Mouse (Mus musculus) skeletal muscle tissue, adult 2 months (tissue): ENCODE measurements around the gene Rtn1.

ENCODE experiments used
- DNase-seq: peaks from one replicate; pipeline ENCODE4 v3.0.0-alpha.2; 2012; ENCODE audit warnings: low read depth, low spot score

Gene Rtn1

DNA sequence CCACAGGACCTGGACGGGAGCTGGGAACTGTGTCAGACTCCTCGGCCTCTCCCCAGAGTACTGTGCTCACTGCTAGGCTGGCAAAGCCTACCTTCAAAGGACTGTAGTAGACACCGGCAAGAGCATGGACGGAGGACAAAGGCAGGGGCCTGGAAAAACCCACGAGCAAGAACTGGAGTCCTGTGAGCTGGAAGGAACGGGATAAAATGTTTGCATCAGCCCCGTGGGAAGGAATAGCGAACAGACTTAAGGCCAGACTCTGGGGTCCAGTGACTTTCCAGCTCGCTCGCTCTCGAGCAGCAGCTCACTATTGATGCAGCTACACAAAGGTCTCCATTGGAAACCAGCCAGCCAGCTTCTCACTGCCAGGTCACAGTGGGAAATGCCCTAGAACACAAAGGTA is 34.0 kb downstream of the Rtn1 start:
- DNase-seq: no peak

DNA sequence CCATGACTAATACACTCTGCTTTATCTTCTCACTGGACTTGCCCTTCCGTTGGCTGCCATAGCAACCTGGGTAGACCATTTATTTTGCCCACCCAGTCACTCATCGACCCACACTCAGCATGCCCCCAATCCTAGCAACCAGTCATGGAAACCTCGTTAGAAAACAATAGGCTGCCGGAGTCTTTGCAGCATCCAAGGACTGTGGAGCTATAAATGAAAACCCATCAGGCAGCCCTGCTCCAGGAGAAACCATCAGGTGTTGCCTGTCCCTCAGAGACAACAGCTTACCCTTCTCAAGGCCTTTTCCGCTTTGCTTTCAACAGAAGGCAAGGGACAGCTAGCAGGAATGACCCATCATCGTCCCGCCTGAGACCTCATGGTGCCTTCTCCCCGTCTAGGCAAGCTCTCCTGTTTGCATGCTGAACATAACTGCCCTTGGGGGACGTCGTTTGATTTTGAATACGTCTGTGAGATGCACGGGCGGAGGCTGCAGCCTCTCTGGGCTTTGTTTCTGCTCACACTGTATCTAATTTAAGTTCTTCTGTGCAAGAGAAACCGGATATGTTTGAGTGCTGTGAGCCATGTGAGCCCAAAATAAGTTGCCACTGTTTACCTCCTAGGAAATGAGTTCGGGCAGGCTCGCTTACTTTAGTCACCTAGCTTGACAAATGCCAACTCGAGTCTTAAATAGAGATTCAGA is 34.8 kb downstream of the Rtn1 start:
- no peak for DNase-seq

- no peak for DNase-seq
Observed at GRCm38 (mm10) chr12:72370081-72370480, 38.8 kb downstream of the Rtn1 start.

GRCm38 (mm10) chr12:72366763-72367162 is 42.1 kb downstream of the Rtn1 start:
- DNase-seq: no peak

DNA sequence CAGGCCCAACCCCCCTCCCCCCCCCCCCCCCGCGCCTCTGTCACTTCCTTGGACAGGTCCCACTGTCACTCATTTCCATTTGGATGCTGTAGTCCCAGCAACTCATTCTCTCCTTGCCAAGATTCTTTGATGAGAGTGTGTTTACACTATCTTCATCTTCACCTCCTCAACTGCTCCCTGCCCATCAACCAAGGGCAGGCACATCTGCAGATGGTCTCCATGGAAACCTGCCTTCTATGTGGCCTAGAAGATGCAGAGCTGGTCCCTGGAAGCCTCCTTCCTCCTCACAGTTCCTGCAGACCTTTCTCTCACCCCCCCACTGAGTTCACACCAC is 42.8 kb downstream of the Rtn1 start:
- DNase-seq: no peak

GRCm38 (mm10) chr12:72365231-72366103 is 43.4 kb downstream of the Rtn1 start:
- DNase-seq: no peak

DNA sequence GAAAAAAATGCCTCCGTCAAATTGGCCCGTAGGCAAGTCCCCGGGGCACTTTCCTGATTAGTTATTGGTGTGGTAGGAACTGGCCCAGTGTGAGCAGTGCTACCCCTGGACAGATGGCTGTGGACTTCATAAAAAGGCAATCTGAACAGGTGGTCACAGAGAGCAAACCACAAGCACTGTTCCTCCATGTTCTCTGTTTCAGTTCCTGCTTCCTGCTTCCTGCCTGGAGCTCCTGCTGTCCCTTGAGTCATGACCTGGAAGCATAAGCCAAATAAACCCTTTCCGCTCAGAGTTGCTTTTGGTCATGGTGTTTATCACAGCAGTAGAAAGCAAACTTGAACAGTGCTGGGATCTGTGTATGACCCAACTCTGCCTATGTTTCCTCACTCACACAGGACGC is 44.3 kb downstream of the Rtn1 start:
- no peak for DNase-seq

DNA sequence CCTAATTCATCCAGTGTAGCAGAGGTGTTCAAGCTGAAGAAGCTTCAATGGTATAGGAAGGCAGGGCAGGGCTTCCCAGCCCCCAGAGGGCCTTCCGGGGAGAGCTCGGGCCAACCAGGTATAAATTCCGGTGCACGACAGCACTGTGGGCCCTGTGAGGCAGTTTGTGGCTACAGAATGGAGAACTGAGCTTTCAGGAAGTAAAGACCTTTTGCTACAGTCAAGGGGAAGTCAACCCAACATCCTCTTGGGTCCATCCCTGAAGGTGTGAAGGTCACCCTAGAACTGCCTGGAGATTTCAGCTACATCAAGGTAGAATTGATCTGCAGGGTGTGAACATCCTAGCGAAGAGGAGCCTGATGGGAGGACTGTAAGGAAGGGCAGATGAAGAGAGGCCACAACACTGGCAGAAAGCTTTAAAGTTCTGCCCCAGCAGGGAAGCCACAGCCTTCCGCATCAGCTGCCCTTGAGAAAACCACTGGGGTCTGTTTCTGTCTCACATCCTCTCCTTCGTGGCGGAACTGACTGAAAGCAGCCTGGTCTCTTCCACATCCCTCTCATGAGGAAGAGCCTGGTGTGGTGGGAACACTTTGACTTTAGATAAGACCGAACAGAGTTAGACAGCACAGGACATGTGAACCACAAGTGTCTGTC is 47.0 kb downstream of the Rtn1 start:
- peak; percentile 7 for DNase-seq

GRCm38 (mm10) chr12:72360926-72361615 is 47.8 kb downstream of the Rtn1 start:
- no peak for DNase-seq

DNA sequence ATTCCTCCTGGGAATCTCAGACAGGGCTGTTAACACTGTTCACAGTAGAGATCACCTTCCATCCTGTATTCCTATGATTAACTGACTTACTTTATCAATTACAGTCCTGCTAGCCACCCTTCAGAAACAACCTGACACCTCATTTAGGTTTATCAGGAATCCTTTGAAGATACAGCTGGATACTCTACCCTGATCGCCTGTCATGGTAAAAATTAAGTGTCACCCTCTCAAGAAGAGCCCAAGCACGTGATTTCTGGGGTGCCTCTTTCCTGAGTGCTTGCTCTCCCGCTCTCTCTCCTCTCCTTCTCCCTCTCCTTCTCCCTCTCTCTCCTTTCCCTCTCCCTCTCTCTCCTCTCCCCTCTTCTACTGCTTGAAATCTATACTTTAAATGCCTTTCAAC is 49.0 kb downstream of the Rtn1 start:
- no peak for DNase-seq

GRCm38 (mm10) chr12:72357667-72358420 is 51.0 kb downstream of the Rtn1 start:
- no peak for DNase-seq

- DNase-seq: no peak
Observed at GRCm38 (mm10) chr12:72354241-72354640, 54.6 kb downstream of the Rtn1 start.

DNA sequence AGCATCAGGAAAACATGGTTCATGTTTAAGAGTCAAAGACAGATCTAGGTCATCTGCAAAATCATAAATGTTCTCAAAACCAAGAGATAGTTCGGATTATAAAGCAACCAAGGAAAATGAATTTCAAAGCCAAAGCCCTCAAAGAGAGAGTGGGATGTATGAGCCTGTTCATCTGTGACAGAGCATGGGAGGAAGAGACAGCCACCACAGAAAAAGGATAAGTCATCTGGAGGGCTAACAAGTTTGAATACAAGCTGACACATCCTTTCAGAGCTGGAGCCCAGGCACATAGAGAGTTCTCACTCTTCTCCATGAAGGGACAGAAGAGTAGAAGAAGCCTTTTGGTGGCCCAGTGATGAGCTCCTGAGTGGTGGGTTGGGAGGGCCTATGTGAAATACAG is 55.3 kb downstream of the Rtn1 start:
- DNase-seq: no peak

GRCm38 (mm10) chr12:72348508-72348907 is 60.3 kb downstream of the Rtn1 start:
- no peak for DNase-seq

DNA sequence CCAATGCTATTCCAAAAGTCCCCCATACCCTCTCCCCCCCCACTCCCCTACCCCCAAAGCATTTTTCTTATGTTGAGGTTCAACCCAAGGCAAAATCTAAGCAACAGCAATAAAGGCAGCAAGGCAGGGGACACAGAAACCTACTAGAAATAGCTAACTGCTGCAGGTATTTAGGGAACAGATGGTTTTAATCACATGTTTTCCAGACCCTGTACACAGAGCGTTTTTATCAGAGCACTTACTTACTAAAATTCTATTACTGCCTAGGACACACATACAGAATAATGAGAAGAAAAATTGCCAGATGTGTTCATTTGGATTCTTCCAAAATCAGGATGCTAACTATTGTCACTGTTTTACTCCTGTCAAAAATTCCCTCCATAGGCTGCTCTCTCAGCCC is 61.7 kb downstream of the Rtn1 start:
- DNase-seq: no peak

GRCm38 (mm10) chr12:72343639-72344038 is 65.2 kb downstream of the Rtn1 start:
- DNase-seq: no peak

DNA sequence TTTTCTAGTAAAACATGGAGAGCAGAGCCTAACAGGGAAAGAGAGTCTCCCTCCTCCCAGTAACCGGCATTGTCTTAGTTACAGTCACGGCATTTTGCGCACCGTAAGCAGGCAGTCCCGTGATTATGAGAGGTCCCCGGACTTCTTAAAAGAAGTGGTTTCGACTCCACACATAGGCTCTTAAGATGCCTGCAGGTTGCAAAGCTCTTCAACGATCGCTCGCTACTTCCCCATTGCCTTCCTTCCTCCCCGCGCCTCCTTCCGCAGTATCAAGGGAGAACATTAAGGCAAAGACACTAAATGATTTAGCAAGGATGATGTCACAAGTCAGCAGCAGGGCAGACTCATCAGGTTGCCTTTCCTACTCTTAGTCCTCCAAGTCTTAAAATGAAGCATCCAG is 72.8 kb downstream of the Rtn1 start:
- DNase-seq: no peak

- no peak for DNase-seq
Observed at GRCm38 (mm10) chr12:72332488-72333013, 76.3 kb downstream of the Rtn1 start.

GRCm38 (mm10) chr12:72331912-72332487 is 76.9 kb downstream of the Rtn1 start:
- DNase-seq: no peak

DNA sequence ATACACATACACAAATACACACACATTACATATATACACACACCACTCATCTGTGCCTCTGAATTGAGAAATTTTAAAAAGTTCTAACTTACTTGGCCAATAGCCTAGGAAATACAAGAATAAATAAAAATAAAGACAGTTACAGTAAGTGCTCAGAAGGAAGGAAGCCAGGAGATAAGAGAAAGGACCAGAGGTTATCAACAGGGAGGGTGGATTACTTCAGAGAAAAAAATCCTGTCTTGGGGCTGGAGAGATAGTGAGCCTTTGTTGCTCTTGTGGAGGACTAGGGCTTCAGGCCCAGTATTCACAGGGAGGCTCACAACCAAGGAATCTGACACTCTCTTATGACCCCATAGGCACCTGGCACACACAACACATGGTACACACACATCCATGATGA is 82.8 kb downstream of the Rtn1 start:
- no peak for DNase-seq

DNA sequence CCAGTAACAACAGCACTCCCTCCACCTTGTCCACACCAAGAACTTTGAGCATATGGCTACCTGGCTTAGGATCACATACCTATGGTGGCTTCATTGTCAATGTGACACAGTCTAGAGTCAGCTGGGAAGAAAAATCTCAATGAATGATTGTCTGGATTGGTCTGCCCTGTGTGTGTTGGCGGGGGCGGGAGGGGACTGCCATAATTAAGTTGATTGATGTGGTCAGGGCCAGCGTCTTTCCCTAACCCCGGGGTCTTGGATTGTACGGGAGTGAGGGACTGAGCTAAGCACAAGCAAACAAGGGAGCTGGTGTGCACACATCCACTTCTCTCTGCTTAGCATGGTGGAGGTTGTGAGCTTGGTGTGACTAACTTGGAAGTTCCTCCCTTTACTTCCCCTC is 83.8 kb downstream of the Rtn1 start:
- no peak for DNase-seq
